Mouse (Mus musculus) CD4-positive naive resting alpha-beta T cell, adult 57 days (primary cell): Measurements from ENCODE around the gene Gm45521. TPM values are rescaled to one million over a fixed set of nuclear protein-coding genes. Genes with fewer than 3 reads are reported as not detected.

Experiments
- total RNA-seq: library from RNA; stranded (reverse); gene quantifications from one replicate; pipeline ENCODE4 v1.2.4, GENCODE M21; 2023

Gm45521 gene
- total RNA-seq = not detected

DNA sequence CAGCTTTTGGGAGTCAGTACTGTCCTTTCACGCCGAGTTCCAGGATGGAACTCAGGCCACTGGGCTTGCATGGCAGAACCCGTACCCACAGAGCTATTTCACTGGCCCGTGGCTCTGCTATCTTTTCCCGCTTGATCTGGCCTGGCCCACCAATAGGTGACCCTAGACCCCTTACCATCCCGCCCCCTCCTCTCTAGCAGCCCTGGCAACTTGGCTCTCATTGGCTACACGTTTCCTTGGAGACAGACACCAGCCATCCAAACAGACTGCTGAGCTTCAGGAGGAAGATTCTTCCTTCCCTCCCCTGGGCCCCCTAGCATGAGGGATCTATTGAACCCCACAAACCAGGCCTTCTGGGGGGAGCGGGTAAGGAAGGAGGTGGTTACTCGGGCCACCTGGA is at the start of gene Gm45521:
TSS of gene Gm45521 (plus strand) at position 240 of the 400 bp plus-strand sequence.

GRCm38 (mm10) chr14:7994271-7994767 is 37.2 kb downstream of the Gm45521 start, which contains the start of gene Dnase1l3:
Dnase1l3 (minus strand) TSS chr14:7994573.

DNA sequence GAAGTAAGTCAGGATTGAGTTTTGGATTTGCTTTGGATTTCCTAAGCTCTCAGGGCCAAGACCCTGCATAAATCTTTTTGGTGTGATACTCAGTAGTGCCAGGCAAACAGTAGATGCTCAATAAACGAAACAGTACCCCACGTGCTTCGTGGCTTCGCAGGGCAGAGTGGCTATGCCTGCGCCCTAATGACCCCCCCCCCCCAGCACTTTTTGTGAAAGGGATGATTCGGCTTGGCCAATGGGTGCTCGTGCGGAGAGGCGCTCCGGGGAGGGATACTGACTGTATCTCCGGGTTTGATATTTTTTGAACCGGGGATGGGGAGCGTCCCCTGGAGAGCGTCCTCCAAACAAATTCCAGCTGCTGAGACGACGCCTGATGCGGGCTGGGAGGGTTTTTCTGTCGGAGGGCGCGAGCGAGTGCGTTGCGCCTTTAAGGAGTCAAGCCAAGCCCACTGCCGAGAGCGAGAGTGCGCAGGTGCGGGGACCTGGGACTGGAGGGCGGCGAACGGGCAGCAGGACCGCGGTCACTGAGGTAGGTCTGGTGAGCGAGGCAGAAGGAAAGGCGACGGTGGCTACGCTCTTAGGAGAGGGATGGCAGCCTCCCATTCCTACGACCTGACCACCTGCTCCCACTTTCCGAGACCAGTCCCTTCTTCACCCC is 45.5 kb downstream of the Gm45521 start, which contains the start of gene Abhd6:
TSS of gene Abhd6 (plus strand) at position 471 of the 661 bp plus-strand sequence.

Other genes with a start within 250 kb of the Gm45521 start
- gene Gm26661, start 165.7 kb upstream of the Gm45521 start, total RNA-seq = not detected
- 32.1 TPM for gene Flnb, start 139.3 kb upstream of the Gm45521 start, total RNA-seq
- gene Dnase1l3, start 37.3 kb downstream of the Gm45521 start, total RNA-seq = 2.3 TPM
- gene Abhd6, start 45.6 kb downstream of the Gm45521 start, total RNA-seq = 13.6 TPM
- gene Rpp14, start 123.1 kb downstream of the Gm45521 start, total RNA-seq = 10.1 TPM
- 55.7 TPM for gene Pxk, start 140.9 kb downstream of the Gm45521 start, total RNA-seq
- 133 TPM for gene Pdhb, start 215.7 kb downstream of the Gm45521 start, total RNA-seq